8 mouse cellular contexts compared by ENCODE assay signal in the genomic region with DNA sequence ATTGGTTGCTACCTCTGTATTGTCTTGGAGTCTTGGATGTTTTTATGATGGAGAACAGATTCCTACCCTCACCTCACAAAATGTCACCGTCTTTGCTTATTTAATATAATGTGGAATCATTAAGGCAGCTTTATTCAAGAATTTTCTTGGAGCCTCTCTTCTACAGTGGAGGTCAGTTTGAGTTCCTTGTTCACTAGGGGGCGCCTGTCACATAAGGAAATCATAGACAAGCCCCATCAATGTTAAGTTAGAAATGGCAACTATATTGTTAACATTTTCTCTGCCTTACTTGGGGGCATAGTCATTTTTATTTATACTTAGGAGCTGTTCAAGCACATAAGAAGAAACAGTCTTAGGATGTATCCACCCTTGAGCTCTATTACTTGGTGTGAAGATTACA. TPM values are rescaled to one million over a fixed set of nuclear protein-coding genes. Genes with fewer than 3 reads are reported as not detected.
DNase-seq lines count a peak whose midpoint lies in the region; ATAC-seq lines count a peak whose summit lies in the region.

No protein-coding gene starts in this region.

- peak; percentile 31 for DNase-seq in kidney, adult 18-20 months
- peak; percentile 71 for DNase-seq in 416B (ENCODE audit: low read depth)
- peak; percentile 66 for DNase-seq in ES-CJ7 (ENCODE audit: low read depth, low spot score)
- peak; percentile 45 for DNase-seq in cerebellum, adult 9-11 months

- H3K4me2 ChIP-seq in kidney, embryonic 15.5 days = no peak overlapping the region
- no peak overlapping the region for H3K4me2 ChIP-seq in forebrain, embryonic 16.5 days (ENCODE audit: low read length)

- H3K9ac ChIP-seq in kidney, embryonic 15.5 days = no peak overlapping the region
- no peak overlapping the region for H3K9ac ChIP-seq in forebrain, embryonic 16.5 days (replicated peaks; ENCODE audit: low read depth, low read length)

- peaks cover 20% of the 10 kb centered on the region for H3K4me1 ChIP-seq in kidney, embryonic 15.5 days
- peaks cover 20% of the 10 kb centered on the region for H3K4me1 ChIP-seq in forebrain, embryonic 16.5 days (replicated peaks; ENCODE audit: control insufficient read depth, insufficient read depth, low read length)

- no peaks in the 10 kb centered on the region for H3K9me3 ChIP-seq in kidney, embryonic 15.5 days (replicated peaks)
- H3K9me3 ChIP-seq in forebrain, embryonic 16.5 days (ENCODE audit: control insufficient read depth, low read length) = no peaks in the 10 kb centered on the region

- no peak overlapping the region for H3K27ac ChIP-seq in kidney, embryonic 15.5 days
- no peak overlapping the region for H3K27ac ChIP-seq in forebrain, embryonic 16.5 days (ENCODE audit: low read length)

- no peaks in the 10 kb centered on the region for H3K36me3 ChIP-seq in kidney, embryonic 15.5 days
- H3K36me3 ChIP-seq in forebrain, embryonic 16.5 days (ENCODE audit: control insufficient read depth, insufficient read depth) = no peaks in the 10 kb centered on the region

- ATAC-seq in kidney, embryonic 15.5 days (replicated peaks; ENCODE audit: low FRiP score) = no peak
- ATAC-seq in inflammation-experienced regulatory T-cells, adult 6 months = peak; percentile 57
- ATAC-seq in megakaryocyte-erythroid progenitor cell, adult 5-6 weeks (replicated peaks; ENCODE audit: low FRiP score, low TSS enrichment, poor library complexity, severe bottlenecking) = peak; percentile 63
- ATAC-seq in forebrain, embryonic 16.5 days = no peak

- 7% methylated on average over 2 of the region's 2 CpGs for WGBS in kidney, embryonic 15.5 days
- WGBS in forebrain, embryonic 16.5 days = 4% methylated on average over 2 of the region's 2 CpGs

- H3K4me3 ChIP-seq in kidney, embryonic 15.5 days (replicated peaks) = no peak overlapping the region
- no peak overlapping the region for H3K4me3 ChIP-seq in forebrain, embryonic 16.5 days (replicated peaks; ENCODE audit: low read length)

- H3K27me3 ChIP-seq in kidney, embryonic 15.5 days = peaks cover 35% of the 10 kb centered on the region
- no peaks in the 10 kb centered on the region for H3K27me3 ChIP-seq in forebrain, embryonic 16.5 days (replicated peaks; ENCODE audit: control insufficient read depth, insufficient read depth, low read length)

RNA-seq across cellular contexts. Expression of a gene that starts 1.5 kb away (rescaled TPM):
- 8.6 and 9.8 TPM in 2 replicates for polyA plus RNA-seq in kidney, embryonic 15.5 days (2015; fragmentation: Nextera tagmentation; extraction: Ambion mirVana)
- polyA plus RNA-seq in inflammation-experienced regulatory T-cells, adult 6 months (2017; shearing (Covaris generic)) = under 1 TPM in 2 of 3 experiments, not detected in 1; 0.25 to 0.28 TPM
- not detected in 2 replicates for total RNA-seq in megakaryocyte-erythroid progenitor cell, adult 5-6 weeks (2014; fragmentation: Nextera tagmentation)
- total RNA-seq in megakaryocyte-erythroid progenitor cell, adult 5-6 weeks (2017) = 0.23 TPM in 1 of 2 replicates, not detected in the other
- 80.1 and 87.3 TPM in 2 replicates for polyA plus RNA-seq in forebrain, embryonic 16.5 days (2015; fragmentation: Nextera tagmentation; extraction: Ambion mirVana)

RNA-seq across cellular contexts. Expression of a gene that starts 26.9 kb away (rescaled TPM):
- 36.5 and 36.8 TPM in 2 replicates for polyA plus RNA-seq in kidney, embryonic 15.5 days (2015; fragmentation: Nextera tagmentation; extraction: Ambion mirVana)
- 10 to 100 TPM in 1 of 3 experiments, 1 to 10 TPM in 2; 1.2 to 23.4 (median 3.9) TPM for polyA plus RNA-seq in inflammation-experienced regulatory T-cells, adult 6 months (2017; shearing (Covaris generic))
- total RNA-seq in megakaryocyte-erythroid progenitor cell, adult 5-6 weeks (2014; fragmentation: Nextera tagmentation) = 27.4 and 37.6 TPM in 2 replicates
- 37.7 and 46.8 TPM in 2 replicates for total RNA-seq in megakaryocyte-erythroid progenitor cell, adult 5-6 weeks (2017)
- 14.0 and 18.3 TPM in 2 replicates for polyA plus RNA-seq in forebrain, embryonic 16.5 days (2015; fragmentation: Nextera tagmentation; extraction: Ambion mirVana)

Comparison
In these comparisons a context has a peak if more than half of its experiments do, and no peak if none do; other contexts are left out.
1. ATAC-seq: peak in inflammation-experienced regulatory T-cells, adult 6 months (single experiment) and megakaryocyte-erythroid progenitor cell, adult 5-6 weeks (single experiment); none in kidney, embryonic 15.5 days (single experiment) and forebrain, embryonic 16.5 days (single experiment).
2. Peak in every context shown above with its lines, with median percentiles within 50 percentile points of each other: DNase-seq.